Mouse (Mus musculus) mesoderm, embryonic 11.5 days (tissue): Measurements from ENCODE around the gene Fbxl2.
"Not testable (repeated sequence)": the region's sequence is repeated elsewhere in the genome, so short reads cannot be mapped to it uniquely, and the experiment has no call there.

Experiments
- DNase-seq: peaks from one replicate; pipeline ENCODE4 v3.0.0-alpha.2; 2012; ENCODE audit warnings: low read depth, low spot score

Gene Fbxl2

DNA sequence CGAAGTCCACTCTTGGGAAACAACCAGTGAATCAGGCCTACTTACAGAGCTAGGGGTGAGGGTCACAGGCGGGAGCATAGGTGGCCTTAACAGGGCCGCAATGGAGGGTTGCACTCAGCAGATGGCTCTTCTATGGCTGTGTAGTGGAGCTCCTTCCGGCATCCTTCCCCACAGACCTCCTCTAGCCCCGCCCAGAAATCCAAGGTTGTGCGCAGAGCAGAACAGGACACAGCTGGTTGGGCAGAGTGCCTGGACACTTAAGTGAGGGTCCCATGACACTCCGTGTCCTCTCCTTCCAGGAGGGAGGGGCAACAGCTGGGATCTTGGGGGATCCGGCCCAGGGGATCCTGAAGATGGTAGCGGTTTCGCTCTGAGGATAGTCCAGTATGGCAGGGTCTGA lies at the start of gene Fbxl2:
Gene Fbxl2 (minus strand): TSS at position 164 of the 400 bp plus-strand sequence.
- no peak for DNase-seq

DNA sequence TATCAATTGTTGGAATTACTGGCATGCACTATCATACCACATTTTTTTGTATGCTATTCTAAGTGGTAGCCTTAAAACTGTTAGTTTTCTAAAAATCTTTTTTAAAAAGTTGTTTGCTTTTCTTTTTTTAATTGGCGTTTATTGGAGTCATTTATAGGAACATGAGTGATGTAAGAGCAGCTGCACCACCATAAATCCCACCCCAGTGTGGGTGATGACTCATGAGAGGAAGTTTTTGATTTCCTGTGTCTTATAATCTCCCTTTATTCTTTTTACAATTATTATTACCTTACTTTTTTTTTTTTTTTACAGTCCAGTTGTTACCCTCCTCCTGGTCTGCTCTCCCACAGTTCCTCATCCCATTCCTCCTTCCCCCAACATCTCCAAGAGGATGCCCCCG lies 48.9 kb upstream of the Fbxl2 start:
- no peak for DNase-seq

DNA sequence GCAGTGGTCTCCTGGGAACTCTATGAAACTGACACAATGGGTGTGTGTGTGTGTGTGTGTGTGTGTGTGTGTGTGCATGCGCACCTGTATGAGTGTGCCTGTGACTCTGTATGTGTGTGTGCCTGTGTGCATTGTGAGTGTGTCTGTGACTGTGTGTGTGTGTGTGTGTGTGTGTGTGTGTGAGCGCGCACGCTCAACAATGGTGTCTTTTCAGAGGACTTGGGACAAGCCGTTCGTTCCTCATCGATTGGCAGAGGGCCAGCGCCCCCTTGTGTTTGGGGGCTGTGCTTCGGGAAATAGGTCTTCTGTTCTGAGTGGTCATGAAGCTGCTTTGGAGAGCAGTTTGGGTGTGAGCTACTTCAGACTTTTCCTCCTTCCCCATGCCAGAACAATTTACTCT lies 46.2 kb upstream of the Fbxl2 start:
- DNase-seq = peak; percentile 70

DNA sequence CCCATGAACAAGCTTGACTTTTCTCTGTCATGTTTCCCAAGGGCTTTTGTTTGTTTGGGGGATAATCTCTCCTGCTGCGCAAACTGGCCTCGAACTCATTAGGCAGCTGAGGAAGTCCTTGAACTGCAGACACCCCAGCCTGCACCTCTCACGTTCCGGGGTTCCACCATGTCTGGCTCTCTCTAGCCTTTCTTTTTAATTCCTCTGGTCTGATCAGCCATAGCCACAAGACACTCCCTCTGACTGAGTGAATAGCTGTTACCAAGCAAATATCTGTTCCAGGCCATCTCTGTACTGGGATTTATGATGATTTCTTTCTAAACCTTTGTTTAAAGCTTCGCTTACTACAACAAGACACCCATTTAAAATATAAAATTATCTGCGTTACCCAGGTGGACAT lies 42.9 kb upstream of the Fbxl2 start:
- DNase-seq = not testable (repeated sequence)

DNA sequence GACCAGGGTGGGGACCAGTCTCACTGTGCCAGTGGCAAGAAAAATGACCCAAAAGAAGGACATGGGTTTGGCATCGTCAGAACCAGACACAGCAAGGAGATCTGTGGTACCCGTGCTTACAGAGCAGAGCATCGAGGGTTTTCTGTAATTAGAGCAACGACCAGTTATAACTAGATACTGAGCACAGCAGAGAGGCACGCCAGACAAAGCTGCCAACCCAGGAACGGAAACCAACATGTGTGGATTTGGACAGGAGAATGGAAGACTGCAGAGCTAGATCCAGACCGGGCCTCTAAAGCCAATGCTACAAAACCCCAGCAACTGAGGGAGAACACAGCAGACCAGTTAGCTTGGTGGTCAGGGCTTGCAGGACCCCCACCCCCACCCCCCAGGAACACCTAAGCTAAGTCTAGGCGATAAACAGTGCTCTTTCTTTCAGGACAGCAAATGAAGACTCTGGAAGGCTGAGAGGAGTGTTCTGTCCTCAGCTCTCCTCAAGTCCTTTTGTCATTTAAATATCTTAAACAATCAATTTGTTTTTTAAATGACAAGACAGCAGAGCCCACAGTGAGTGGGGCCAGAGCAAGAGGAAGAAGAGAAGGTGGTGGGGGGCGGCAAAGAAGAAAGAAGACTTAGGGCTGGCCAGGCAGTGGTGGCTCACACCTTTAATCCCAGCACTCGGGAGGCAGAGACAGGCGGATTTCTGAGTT lies 41.3 kb upstream of the Fbxl2 start:
- DNase-seq = no peak

DNA sequence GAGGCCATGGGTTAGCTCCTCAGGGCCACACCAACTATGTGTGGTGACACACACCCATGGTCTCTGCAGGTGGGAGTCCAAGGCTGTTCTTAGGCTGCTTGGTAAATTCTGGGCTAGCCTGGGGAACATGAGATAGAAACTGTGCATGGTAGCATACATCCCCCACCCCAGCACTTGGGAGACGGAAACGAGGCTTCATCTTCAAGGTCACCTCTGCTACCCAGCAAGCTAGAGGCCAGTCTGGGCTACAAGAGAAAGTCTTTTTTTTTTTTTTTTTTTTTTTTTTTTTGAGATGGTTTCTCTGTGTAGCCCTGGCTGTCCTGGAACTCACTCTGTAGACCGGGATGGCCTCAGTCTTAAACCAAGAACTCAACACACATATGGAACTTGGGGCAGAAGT lies 40.4 kb upstream of the Fbxl2 start:
- no peak for DNase-seq

DNA sequence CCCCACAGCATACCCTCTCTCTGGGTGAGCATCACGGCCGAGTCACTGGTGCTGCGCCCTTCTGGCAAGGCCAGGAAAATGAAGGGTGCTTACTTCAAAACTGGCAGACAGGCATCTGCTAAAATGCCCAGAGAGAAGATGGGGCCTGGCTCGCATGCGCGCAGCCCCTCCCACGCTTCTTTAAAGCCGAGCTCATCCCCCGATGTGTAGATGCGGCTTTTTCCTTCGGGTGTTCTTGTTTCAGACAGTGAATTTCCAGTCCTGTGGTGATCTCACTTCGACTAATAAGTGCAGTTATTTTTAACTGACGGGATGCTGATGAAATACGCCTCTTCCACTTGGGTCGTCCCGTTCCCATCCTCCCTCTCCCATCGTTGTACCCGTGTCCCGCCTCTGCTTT lies 27.7 kb upstream of the Fbxl2 start:
- DNase-seq = no peak

DNA sequence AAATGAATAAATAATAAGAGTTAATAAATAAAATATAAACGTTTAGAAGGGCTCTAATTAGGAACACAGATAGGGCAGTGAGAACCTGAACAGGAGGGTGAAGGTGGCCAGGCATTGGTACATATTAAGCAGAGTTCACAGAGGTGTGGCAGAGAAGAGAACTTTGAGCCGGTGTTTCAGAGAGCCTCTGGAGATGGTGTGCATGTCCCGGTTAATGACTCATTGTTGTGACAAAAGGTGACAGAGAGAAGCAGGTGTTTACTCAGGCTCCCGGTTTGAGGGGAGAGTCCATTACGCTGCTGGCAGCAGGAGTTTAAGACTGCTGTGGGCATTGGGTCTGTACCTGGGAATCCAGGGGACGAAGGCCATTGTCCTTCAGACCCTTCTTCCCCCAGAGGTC lies 23.4 kb upstream of the Fbxl2 start:
- no peak for DNase-seq

DNA sequence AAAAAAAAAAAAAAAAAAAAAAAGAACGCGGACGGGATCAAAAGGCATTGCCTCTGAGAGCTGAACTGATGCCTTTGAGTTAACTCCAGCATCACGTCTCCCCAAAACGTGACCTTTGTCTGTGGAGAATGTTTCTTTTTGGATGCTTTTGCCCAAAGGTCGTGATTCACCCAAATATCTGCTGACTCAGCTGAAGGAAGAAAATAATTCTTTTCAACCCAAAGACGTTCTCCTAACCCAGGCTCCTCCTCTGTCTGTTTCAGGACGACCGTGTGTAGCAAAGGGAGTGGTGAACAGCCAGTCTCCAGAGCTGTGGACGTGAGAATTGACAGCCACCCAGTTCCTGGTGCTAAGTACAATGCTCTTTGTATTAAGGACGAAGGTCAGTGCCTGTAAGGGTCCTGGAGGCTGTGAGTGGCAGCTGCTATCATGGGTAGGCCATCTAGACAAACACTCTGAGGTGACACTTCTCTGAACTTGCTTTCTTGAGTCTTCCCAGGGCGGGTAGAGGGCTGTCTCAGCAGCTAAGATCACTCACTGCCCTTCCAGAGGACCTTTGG lies 22.6 kb upstream of the Fbxl2 start:
- DNase-seq = no peak

DNA sequence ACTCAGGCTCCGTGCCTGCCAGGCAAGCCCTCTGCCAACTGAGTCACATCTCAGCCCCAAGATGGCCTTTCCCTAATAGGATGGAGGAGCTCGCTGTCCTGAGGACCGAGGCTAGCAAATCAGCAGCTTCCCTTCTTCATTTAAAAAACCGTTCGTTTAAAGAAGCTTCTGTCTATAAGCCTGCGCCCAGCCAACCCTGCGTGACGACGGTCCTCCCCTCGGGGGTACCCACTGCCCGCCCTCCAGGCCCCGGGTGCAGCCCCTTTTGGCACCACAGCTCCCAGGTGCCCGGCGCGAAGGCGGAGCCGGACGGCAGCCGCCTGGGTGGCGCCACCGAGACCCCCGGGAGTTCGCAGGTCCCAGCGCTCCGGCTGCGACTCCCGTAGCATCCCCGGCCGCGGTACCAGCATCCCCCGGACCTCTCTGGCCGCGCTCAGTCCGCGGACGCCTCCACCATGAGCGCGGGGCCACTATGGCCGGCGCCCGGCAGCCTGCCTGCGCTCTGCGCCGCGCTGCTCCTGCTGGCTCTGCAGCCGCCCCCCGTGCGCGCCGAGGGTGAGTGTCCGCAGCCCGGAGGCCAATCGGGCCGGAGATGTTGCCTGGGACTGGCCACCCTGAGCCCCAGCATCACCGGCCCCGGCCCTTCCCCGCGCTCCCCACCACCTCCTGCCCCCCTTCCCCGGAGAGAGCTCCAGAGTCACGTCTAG lies 11.3 kb upstream of the Fbxl2 start, which contains the start of gene Susd5:
Gene Susd5 (plus strand): TSS at position 51 of the 707 bp plus-strand sequence.
- DNase-seq = no peak

DNA sequence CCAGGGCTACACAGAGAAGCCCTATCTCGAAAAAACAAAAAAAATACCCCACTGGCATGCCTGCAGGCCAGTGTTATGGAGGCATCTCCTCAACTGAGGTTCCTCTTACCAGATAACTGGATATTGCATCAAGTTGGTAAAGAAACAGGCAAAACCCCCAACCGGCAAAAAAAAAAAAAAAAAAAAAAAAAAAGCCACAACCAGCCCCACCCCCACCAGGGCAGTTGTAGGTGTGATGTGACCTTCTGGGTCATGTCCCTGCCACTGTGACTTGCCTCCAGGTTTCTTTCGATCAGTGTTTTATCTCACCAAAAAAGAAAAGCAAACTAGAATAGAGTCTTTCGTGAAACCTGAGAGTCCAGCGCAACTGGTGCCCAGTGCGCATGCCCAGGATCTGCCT lies 6.9 kb upstream of the Fbxl2 start:
- no peak for DNase-seq

DNA sequence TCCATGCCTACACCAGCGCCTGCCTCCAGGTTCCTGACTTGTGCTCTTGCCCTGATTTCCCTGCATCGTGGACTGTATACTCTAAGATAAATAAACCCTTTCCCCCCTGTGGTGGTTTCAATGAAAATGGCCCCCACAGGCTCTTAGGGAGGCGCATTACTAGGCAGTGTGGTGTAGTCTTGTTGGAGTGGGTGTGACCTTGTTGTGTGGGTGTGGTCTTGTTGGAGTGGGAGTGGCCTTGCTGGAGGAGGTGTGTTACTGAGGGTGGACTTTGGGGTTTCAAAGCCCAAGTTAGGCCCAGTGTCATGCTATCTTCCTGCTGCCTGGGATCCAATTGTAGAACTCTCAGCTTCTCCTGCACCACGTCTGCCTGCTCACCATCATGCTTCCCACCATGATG lies 6.0 kb upstream of the Fbxl2 start:
- DNase-seq = no peak

DNA sequence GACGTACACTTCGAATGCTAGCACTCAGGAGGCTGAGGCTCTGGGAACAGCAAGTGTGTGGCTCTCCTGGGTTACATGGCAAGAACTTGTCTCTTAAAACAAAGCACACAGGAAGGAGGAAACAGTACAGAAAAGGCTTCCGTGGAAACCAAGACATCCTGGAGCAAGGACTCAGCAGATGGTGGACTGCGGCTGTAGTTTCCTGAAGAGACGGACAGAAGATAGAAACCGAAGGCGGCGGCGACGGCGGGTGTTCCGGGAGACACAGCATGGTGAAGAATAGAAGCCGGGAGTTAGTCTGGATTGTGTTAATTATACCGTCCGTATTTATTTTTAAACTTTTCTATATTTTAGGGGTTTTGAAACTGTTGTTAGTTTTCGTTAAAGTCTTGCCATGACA lies 4.8 kb upstream of the Fbxl2 start:
- no peak for DNase-seq

DNA sequence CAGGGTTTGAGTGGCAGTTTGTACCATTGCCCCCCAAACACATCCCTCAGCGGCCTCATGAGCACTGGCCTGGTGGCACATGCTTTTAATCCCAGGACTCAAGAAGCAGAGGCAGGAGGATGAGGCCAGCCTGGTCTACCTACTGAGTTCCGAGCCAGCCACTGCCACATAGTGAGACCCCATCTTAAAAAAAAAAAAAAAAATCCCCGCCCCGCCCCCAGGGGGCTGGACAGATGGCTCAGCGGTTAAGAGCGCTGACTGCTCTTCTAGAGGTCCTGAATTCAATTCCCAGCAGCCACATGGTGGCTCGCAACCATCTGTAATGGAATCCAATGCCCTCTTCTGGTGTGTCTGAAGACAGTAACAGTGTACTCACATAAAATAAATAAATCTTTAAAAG lies 4.1 kb upstream of the Fbxl2 start:
- no peak for DNase-seq

DNA sequence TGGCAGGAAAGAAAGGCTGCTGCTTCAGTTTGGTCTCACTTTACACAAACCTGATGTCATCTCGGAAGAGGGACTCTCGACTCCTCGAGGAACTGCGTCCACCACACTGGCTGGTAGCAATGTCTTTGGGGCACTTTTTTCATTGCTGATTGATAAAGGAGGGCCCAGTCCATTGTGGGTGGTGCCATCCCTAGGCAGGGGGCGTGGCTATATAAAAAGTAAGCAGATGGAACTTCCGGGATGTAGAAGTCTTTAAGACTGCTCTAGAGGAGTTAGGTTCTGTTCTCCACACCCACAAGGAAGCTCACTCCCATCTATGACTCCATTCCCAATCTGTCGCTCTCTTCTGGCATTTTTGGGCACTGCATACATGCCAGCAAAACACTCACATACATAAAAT lies 685 bp upstream of the Fbxl2 start:
- DNase-seq = no peak

DNA sequence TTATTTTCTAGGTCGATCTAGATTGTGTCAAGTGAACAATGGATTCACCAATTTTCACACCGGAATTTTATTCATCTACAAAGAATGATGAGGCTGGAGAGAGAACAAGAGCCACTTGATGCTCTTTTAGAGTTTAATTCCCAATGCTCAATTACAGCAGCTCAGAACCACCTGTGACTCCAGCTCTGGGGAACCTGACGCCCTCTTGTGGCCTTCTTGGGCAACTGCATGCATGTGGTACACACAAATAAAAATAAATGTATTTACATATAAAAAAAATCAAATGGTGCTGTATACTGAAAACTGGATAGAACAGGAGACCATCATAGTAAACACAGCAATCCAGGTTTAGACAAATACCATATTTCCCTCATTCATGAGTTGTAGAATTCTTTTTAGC lies 1.5 kb downstream of the Fbxl2 start:
- no peak for DNase-seq

DNA sequence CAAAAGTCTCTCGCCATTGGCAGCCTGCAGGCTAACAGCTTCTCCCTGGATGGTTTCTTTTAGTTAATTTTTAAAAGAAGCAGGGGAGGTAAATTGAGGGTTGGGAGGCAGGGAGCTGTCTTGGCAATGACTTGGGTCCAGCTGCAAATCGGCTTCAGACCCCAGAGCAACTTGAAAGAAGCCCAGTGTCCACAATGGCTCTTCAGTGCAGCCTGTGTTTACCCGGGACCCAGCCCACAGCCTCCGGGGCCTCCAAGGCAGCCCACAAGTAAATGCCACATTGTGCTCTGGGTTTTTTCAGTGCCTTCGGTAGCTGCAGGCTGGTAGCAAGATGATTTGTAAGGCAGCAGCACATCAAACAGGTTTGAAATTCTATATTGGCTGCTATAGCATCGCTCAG lies 3.5 kb downstream of the Fbxl2 start:
- peak; percentile 30 for DNase-seq

DNA sequence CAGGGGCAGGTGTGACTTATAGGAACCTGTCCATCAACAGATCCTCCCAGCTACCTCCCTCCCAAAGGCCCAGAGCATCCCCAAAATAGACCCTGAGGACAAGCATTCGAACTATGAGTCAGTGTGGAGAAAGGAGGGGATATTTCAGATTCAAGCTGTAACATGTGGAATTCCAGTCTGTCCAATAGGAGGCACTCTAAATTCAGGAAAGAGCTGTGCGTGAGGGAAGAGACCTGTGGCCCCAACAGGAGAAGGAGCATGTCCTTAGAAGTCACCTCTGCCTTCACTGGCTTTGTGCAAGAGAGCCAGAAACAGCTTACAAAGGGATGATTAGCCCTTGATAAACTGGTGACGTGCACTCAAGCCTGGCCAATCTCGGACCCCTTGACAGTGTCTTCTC lies 5.0 kb downstream of the Fbxl2 start:
- no peak for DNase-seq

DNA sequence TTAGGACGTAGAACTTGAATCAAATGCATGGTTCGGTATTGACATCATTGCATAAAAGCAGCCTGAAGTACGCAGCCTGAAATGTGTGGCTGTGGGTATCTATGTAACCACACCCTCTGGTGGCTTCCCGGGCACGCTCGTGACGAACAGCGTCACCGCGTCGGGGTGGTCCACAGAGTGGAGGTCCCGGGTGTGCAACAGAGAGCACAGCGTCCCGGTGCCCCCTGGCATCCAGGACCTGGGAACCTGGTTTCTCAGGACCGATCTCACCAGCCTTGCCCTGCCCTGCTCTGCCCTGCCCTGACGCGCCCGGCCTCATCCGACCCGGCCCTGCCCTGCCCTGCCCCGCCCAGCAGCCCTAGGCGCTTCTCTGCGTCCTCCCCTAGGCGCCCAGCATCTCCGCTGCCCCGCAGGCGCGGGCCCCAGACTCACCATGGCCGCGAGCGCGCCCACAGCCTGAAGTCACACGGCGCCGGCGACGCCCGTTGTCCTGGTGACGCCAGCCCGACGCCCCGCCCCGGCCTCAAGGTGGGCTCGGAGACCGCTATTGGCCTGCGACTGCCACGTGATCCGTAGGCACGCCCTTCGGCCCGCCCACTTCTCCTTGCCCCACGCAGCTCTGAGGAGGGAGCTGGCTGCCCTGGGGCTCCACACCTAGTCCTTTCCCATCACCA lies 19.6 kb downstream of the Fbxl2 start:
- peak; percentile 91 for DNase-seq

DNA sequence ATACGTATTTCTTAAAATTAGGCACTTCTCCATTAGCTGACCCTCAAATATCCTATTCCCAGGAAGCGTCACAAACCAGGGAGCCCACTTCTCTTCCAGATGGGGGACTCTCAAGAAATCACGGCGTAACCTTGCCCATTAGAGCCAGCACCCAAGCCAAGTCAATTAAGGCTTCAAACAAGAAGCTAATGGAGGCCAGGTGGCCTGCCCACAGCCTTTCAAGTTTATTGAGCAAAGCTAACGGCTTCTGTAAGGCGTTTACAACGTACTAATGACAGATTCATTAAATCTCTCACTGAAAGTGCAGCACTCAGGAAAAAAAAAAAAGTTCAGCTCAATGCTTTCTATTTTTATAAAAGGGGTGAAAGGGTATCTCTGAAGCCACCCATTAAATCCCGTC lies 20.1 kb downstream of the Fbxl2 start:
- DNase-seq = no peak

DNA sequence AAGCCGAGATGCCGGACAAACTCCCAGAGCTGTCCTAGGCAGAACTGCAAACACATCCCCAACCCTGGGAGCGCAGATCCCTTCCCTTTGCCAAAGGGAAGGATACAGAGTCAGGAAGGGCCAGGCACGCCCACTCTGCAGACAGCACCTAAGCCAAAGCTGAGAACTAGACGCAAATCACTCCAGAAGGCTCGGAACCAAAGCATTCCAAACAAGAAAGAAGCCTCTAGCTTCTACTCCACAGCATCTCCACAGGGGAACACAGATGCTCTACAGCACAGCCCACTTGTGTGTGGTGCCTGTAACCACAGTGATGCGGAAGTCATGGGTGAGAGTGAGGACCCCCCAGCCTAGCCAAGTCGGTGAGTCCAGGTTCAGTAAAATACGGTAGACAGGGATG lies 20.8 kb downstream of the Fbxl2 start:
- no peak for DNase-seq

DNA sequence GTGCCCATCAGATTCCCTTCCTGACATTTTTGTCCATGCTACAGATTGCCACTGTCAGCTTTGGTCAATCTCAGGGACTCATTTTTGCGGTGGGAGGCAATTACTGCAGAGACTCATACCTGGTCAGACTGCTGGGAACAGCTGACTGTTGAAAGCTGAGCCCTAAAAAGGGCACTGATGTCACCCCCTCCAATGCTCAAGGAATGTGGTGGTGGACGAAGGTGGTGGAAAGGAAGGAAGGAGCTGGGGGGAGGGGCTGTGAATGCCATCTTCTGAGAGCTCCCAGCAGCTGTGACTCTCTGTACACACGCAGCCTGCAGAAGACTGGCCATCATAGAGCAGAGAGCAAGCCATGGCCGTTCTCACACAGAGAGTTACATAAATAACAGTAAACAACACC lies 23.9 kb downstream of the Fbxl2 start:
- DNase-seq = no peak
